Mouse (Mus musculus) lung, adult 2 months (tissue): ENCODE data around the gene Pkp4. TPM values are rescaled to one million over a fixed set of nuclear protein-coding genes. Genes with fewer than 3 reads are reported as not detected.

ENCODE experiments used
- DNase-seq: peaks from one replicate; pipeline ENCODE4 v3.0.0; 2022
- H3K4me1 ChIP-seq: fragments of 200-500 bp; 2 replicates; pipeline ENCODE4 v1.6.1; 2011; ENCODE audit warnings: low read length; ENCODE audit not compliant: control insufficient read depth, insufficient read depth
- H3K4me3 ChIP-seq: fragments of 200-500 bp; replicated peaks from 2 replicates; pipeline ENCODE3; 2011; ENCODE audit warnings: low read depth, mild to moderate bottlenecking, control low read depth, low read length; ENCODE audit errors: extremely low read depth
- CTCF ChIP-seq: fragments of 200-500 bp; IDR thresholded peaks from 2 replicates; pipeline ENCODE4 v1.5.1; 2011; ENCODE audit warnings: mild to moderate bottlenecking, low read length, control low read depth; ENCODE audit not compliant: insufficient read depth
- POLR2A ChIP-seq: fragments of 200-500 bp; IDR thresholded peaks from 2 replicates; pipeline ENCODE4 v1.6.1; 2011; ENCODE audit warnings: low read depth, mild to moderate bottlenecking, control low read depth, low read length, borderline replicate concordance; ENCODE audit errors: extremely low read depth
- WGBS: fragments of 180-500 bp; shearing (Covaris S2); methylation state at CpG from one replicate; pipeline ENCODE4 v1.1.7; 2018; 5-methylcytosine and 5-hydroxymethylcytosine counted together
- polyA plus RNA-seq: library from polyadenylated mRNA; depleted of rRNA; stranded (reverse); fragments of >200 nt; gene quantifications from 2 replicates; pipeline ENCODE4 v1.2.3, GENCODE M21; 2012; rRNA removed

The Pkp4 gene
- polyA plus RNA-seq, 1 experiment: 76.2 TPM

- TF ChIP-seq POLR2A: no peak
- no peak for TF ChIP-seq CTCF
- no peak overlapping the region for H3K4me3 ChIP-seq
- peaks cover 14% of the 10 kb centered on the region for H3K4me1 ChIP-seq
- 91% methylated on average over 8 of the region's 8 CpGs for WGBS
- DNase-seq: no peak
Observed at GRCm38 (mm10) chr2:59404022-59404421, 243.4 kb downstream of the Pkp4 start.

Other genes with a start within 250 kb of the Pkp4 start
- gene Ccdc148, start 167 bp upstream of the Pkp4 start, polyA plus RNA-seq: 0.09 and 0.15 TPM in 2 replicates